Mouse (Mus musculus) erythroid progenitor cell, adult 5-6 weeks (primary cell): Measurements from ENCODE around the gene Dhtkd1. TPM values are rescaled to one million over a fixed set of nuclear protein-coding genes. Genes with fewer than 3 reads are reported as not detected.

Experiments
- total RNA-seq, 2 experiments: library from RNA; stranded (forward) in 1 of 2; stranded (reverse) in 1 of 2; fragments of 150-400 nt in 1 of 2; fragments of 186-747, 209-891 nt in 1 of 2; gene quantifications; 2 replicates each; pipeline versions ENCODE4 v1.2.3 to v1.2.4; 2015 to 2017; ENCODE audit warnings: low replicate concordance in 2 of 2

The Dhtkd1 gene
- total RNA-seq, 2 experiments from 2014 or later, result 0.84 TPM; not detected in 1

Other genes starting within 250 kb of the Dhtkd1 start
- gene Camk1d, start 228.3 kb downstream of the Dhtkd1 start, total RNA-seq (2015; ENCODE audit: low replicate concordance), result 3.2 and 7.5 TPM in 2 replicates
- 1.7 and 2.2 TPM in 2 replicates for gene Camk1d, start 228.3 kb downstream of the Dhtkd1 start, total RNA-seq (2017; ENCODE audit: low replicate concordance)
- gene Nudt5, start 97.8 kb downstream of the Dhtkd1 start, total RNA-seq (2015; ENCODE audit: low replicate concordance), result 21.0 and 32.1 TPM in 2 replicates
- gene Nudt5, start 97.8 kb downstream of the Dhtkd1 start, total RNA-seq (2017; ENCODE audit: low replicate concordance), result 26.5 and 42.9 TPM in 2 replicates
- 77.5 and 155 TPM in 2 replicates for gene Cdc123, start 97.6 kb downstream of the Dhtkd1 start, total RNA-seq (2015; ENCODE audit: low replicate concordance)
- 20.9 and 74.2 TPM in 2 replicates for gene Cdc123, start 97.6 kb downstream of the Dhtkd1 start, total RNA-seq (2017; ENCODE audit: low replicate concordance)
- gene Gm13199, start 79.9 kb downstream of the Dhtkd1 start, total RNA-seq (2015; ENCODE audit: low replicate concordance), result 2.2 TPM in 1 of 2 replicates, not detected in the other
- gene Gm13199, start 79.9 kb downstream of the Dhtkd1 start, total RNA-seq (2017; ENCODE audit: low replicate concordance), result 1.1 TPM in 1 of 2 replicates, not detected in the other
- gene Sec61a2, start 47.4 kb downstream of the Dhtkd1 start, total RNA-seq (2015; ENCODE audit: low replicate concordance), result 15.9 and 31.4 TPM in 2 replicates
- gene Sec61a2, start 47.4 kb downstream of the Dhtkd1 start, total RNA-seq (2017; ENCODE audit: low replicate concordance), result 19.4 and 21.5 TPM in 2 replicates
- 35.0 and 39.0 TPM in 2 replicates for gene Upf2, start 8.7 kb upstream of the Dhtkd1 start, total RNA-seq (2015; ENCODE audit: low replicate concordance)
- 36.2 and 40.4 TPM in 2 replicates for gene Upf2, start 8.7 kb upstream of the Dhtkd1 start, total RNA-seq (2017; ENCODE audit: low replicate concordance)
- 2.5 TPM in 1 of 2 replicates, not detected in the other for gene Proser2, start 187.4 kb upstream of the Dhtkd1 start, total RNA-seq (2015; ENCODE audit: low replicate concordance)
- not detected in 2 replicates for gene Proser2, start 187.4 kb upstream of the Dhtkd1 start, total RNA-seq (2017; ENCODE audit: low replicate concordance)